Mouse (Mus musculus) liver, embryonic 14.5 days (tissue): ENCODE results near the gene Fbxl17. TPM values are rescaled to one million over a fixed set of nuclear protein-coding genes. Genes with fewer than 3 reads are reported as not detected.

Source experiments
- ATAC-seq: fragments of 200-750 bp; cut with Nextera tagmentation; 2 replicates; pipeline ENCODE4 v1.8.0; 2017; ENCODE audit warnings: moderate number of reproducible peaks, mild to moderate bottlenecking, moderate library complexity; ENCODE audit not compliant: insufficient read depth
- DNase-seq, 3 experiments: peaks; one replicate each; pipeline ENCODE4 v3.0.0-alpha.2; 2012 to 2013; ENCODE audit warnings: low read depth in 3 of 3, low spot score in 3 of 3
- H3K27ac ChIP-seq: fragments of 300-500 bp; sonication (generic); 2 replicates; pipeline ENCODE4 v1.5.1; 2014; ENCODE audit warnings: moderate library complexity, mild to moderate bottlenecking, control low read depth, inconsistent platforms
- H3K27me3 ChIP-seq: fragments of 300-500 bp; sonication (generic); 2 replicates; pipeline ENCODE4 v1.6.1; 2014; ENCODE audit warnings: mild to moderate bottlenecking, low read length, moderate library complexity; ENCODE audit not compliant: control insufficient read depth, insufficient read depth
- H3K36me3 ChIP-seq: fragments of 300-500 bp; sonication (generic); replicated peaks from 2 replicates; pipeline ENCODE4 v1.6.1; 2014; ENCODE audit warnings: low read depth; ENCODE audit not compliant: control insufficient read depth, insufficient read depth
- H3K4me1 ChIP-seq, 2 experiments: fragments of 200-500 bp in 1 of 2; fragments of 300-500 bp in 1 of 2; sonication (generic) in 1 of 2; replicated peaks; 2 replicates each; pipeline ENCODE4 v1.6.1; 2012 to 2014; ENCODE audit warnings: antibody characterized with exemption in 1 of 2, inconsistent platforms in 1 of 2, low read length in 1 of 2; ENCODE audit not compliant: control insufficient read depth in 2 of 2, insufficient read depth in 2 of 2
- H3K4me2 ChIP-seq: fragments of 300-500 bp; sonication (generic); 2 replicates; pipeline ENCODE4 v1.6.1; 2014; ENCODE audit warnings: low read depth, mild to moderate bottlenecking, control low read depth, moderate library complexity
- H3K4me3 ChIP-seq, 2 experiments: fragments of 200-500 bp in 1 of 2; fragments of 300-500 bp in 1 of 2; sonication (generic) in 1 of 2; 2 replicates each; pipeline ENCODE4 v1.5.1; 2012 to 2014; ENCODE audit warnings: low read depth in 2 of 2, low read length in 2 of 2, mild to moderate bottlenecking in 2 of 2, control low read depth in 1 of 2, inconsistent platforms in 1 of 2, moderate library complexity in 1 of 2; ENCODE audit not compliant: insufficient read depth in 1 of 2
- H3K9ac ChIP-seq: fragments of 300-500 bp; sonication (generic); replicated peaks from 2 replicates; pipeline ENCODE4 v1.6.1; 2014; ENCODE audit warnings: mild to moderate bottlenecking, control low read depth, moderate library complexity
- H3K9me3 ChIP-seq: fragments of 300-500 bp; sonication (generic); 2 replicates; pipeline ENCODE4 v1.6.1; 2016; ENCODE audit warnings: low read length, mixed read lengths; ENCODE audit not compliant: control insufficient read depth
- CTCF ChIP-seq: IDR thresholded peaks from 2 replicates; pipeline ENCODE4 v1.5.1; 2016; ENCODE audit warnings: antibody characterized with exemption, low read depth, control low read depth
- EP300 ChIP-seq: IDR thresholded peaks from 2 replicates; pipeline ENCODE4 v1.6.1; 2016; ENCODE audit warnings: antibody characterized with exemption, low read depth
- WGBS: fragments of 180-500 bp; shearing (Covaris S2); extraction: QIAGEN DNeasy Blood & Tissue Kit; methylation state at CpG from one replicate; pipeline ENCODE4 v1.1.7; 2014; ENCODE audit not compliant: insufficient replicate concordance; 5-methylcytosine and 5-hydroxymethylcytosine counted together
- polyA plus RNA-seq, 2 experiments: library from polyadenylated mRNA; depleted of rRNA in 1 of 2; stranded (reverse) in 1 of 2; unstranded in 1 of 2; fragments of >200 nt; fragmentation: Nextera tagmentation in 1 of 2; extraction: Ambion mirVana in 1 of 2; gene quantifications; 2 replicates each; pipeline versions ENCODE4 v1.2.1 to v1.2.3; 2012 to 2014

Gene Fbxl17
- polyA plus RNA-seq, 2 experiments: 1.9 TPM

DNA sequence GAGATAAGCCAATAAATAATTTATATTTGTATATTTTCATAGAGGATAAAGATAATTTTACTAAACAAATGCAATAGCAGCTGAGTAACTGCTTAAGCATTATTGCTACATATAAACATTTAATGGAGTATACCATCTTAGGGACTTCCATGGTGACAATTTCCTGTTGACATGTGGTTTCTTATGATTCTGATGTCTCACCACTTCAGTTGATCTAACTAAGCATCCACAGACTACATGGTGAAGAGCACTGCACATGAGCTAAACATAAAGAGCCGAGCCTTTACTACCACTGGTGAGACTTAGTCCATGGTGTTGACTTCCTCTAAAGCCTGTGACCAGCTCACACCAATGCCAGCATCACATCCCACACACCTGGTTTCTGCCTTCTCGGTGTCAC is 175.1 kb downstream of the Fbxl17 start:
- H3K4me1 ChIP-seq: peaks cover 16 to 27% of the 10 kb centered on the region in 2 experiments
- DNase-seq: no peak
- no peak overlapping the region for H3K27ac ChIP-seq
- ATAC-seq: no peak
- H3K9me3 ChIP-seq: no peaks in the 10 kb centered on the region
- no peak for TF ChIP-seq CTCF
- TF ChIP-seq EP300: no peak
- no peak overlapping the region for H3K4me3 ChIP-seq
- H3K9ac ChIP-seq: no peak overlapping the region
- H3K4me2 ChIP-seq: no peak overlapping the region
- no peaks in the 10 kb centered on the region for H3K27me3 ChIP-seq
- no peaks in the 10 kb centered on the region for H3K36me3 ChIP-seq
- 71% methylated on average over 2 of the region's 2 CpGs for WGBS

- Histone ChIP-seq H3K4me3 (no peak overlapping the region), H3K4me2 (no peak overlapping the region), H3K4me1 (peaks cover 16 to 28% of the 10 kb centered on the region in 2 experiments), H3K27me3 (no peaks in the 10 kb centered on the region), H3K27ac (0 out of 2 replicates have a peak overlapping the region, but pooled peaks have one; percentile 6), H3K9ac (no peak overlapping the region), H3K36me3 (no peaks in the 10 kb centered on the region), H3K9me3 (no peaks in the 10 kb centered on the region)
- TF ChIP-seq EP300 (0 out of 2 replicates have a peak, but pooled peaks have one; percentile 6), CTCF (peak; percentile 99)
- ATAC-seq: peak; percentile 64
- 23% methylated on average over 2 of the region's 2 CpGs for WGBS
- peak; percentile 64 to 71 (median 65) for DNase-seq
Measured at GRCm38 (mm10) chr17:63324039-63324438, 175.8 kb downstream of the Fbxl17 start.

- TF ChIP-seq EP300 (no peak), CTCF (0 out of 2 replicates have a peak, but pooled peaks have one; percentile 3)
- WGBS: 65% methylated on average over 7 of the region's 7 CpGs
- Histone ChIP-seq H3K9ac (no peak overlapping the region), H3K4me1 (peaks cover 16 to 32% of the 10 kb centered on the region in 2 experiments), H3K9me3 (no peaks in the 10 kb centered on the region), H3K27ac (peak overlapping the region; percentile 24), H3K4me2 (no peak overlapping the region), H3K27me3 (no peaks in the 10 kb centered on the region), H3K4me3 (no peak overlapping the region), H3K36me3 (no peaks in the 10 kb centered on the region)
- DNase-seq: no peak
- peak; percentile 55 for ATAC-seq
Measured at GRCm38 (mm10) chr17:63322846-63323245, 177.0 kb downstream of the Fbxl17 start.

DNA sequence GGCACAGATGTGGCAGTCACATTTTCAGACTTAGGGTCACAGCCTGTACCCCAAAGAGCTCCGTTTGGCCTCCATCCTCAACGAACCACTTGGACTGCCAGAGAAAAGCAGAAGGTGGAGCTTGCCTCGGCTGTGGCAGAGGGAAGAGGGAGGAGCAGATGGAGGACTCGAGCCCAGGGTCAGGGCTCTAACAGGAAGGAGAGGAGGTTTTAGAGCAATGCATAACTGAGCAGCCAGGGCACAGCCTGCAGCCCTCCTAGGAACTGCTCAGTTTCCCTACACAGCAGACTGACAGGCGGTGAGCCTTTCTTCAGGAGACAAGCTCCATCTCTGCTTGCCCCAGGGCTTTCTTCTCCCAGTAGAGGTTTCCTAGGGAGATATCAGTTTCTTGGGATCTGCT is 178.5 kb downstream of the Fbxl17 start:
- H3K4me3 ChIP-seq: no peak overlapping the region
- no peak for DNase-seq
- H3K36me3 ChIP-seq: no peaks in the 10 kb centered on the region
- peak overlapping the region; percentile 37 for H3K9ac ChIP-seq
- TF ChIP-seq CTCF: peak; percentile 33; the same call in 1 of the 2 replicates
- TF ChIP-seq EP300: no peak
- WGBS: 33% methylated on average over 5 of the region's 5 CpGs
- H3K27ac ChIP-seq: peak overlapping the region; percentile 56
- peaks cover 16 to 40% of the 10 kb centered on the region in 2 experiments for H3K4me1 ChIP-seq
- ATAC-seq: peak; percentile 45
- no peaks in the 10 kb centered on the region for H3K9me3 ChIP-seq
- H3K27me3 ChIP-seq: no peaks in the 10 kb centered on the region
- H3K4me2 ChIP-seq: no peak overlapping the region

DNA sequence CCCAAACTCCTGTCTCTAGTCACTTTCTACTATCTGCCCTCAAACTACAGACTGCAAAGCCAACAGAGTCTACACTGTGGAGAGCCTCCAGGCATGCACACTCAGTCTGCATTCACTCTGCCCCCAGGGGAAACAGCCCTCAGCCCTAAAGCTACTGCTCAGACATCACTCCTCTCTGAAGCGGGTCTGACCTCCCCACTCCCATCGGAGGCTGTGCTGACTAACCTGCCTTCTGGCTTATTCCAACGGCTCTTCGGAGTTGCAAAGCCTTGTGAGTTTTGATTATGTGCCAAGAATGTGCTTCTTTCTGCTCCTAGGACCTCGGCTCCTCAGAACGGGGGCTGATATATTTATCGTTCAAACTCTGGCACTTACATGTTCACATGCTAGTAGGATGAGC is 182.3 kb downstream of the Fbxl17 start:
- 81% methylated on average over 7 of the region's 7 CpGs for WGBS
- ATAC-seq (no peak), DNase-seq (no peak)
- no peaks in the 10 kb centered on the region for H3K27me3 ChIP-seq
- TF ChIP-seq EP300 (no peak), CTCF (no peak)
- 0 out of 2 replicates have a peak overlapping the region, but pooled peaks have one; percentile 13 for H3K27ac ChIP-seq
- H3K9me3 ChIP-seq: no peaks in the 10 kb centered on the region
- H3K4me1 ChIP-seq: peaks cover 33 to 58% of the 10 kb centered on the region in 2 experiments
- no peaks in the 10 kb centered on the region for H3K36me3 ChIP-seq
- H3K4me3 ChIP-seq: no peak overlapping the region
- no peak overlapping the region for H3K9ac ChIP-seq
- H3K4me2 ChIP-seq: no peak overlapping the region
